Mouse (Mus musculus) gastrocnemius, postnatal 36 days (tissue): ENCODE measurements at regions not wholly inside any gene's neighbourhood (a gene's known extent, or its start where the extent isn't known, plus 50 kb on each side); places are given as distances from the start of the nearest gene placed in this dataset.

Source experiments
- DNase-seq, 2 experiments: peaks; one replicate each; pipeline ENCODE4 v3.0.0; 2022
- intact Hi-C: fragments of 180-260 bp; cut with DNase I; formaldehyde crosslinking; loops from one replicate; pipeline ENCODE4 v1.15.1; 2025

DNA sequence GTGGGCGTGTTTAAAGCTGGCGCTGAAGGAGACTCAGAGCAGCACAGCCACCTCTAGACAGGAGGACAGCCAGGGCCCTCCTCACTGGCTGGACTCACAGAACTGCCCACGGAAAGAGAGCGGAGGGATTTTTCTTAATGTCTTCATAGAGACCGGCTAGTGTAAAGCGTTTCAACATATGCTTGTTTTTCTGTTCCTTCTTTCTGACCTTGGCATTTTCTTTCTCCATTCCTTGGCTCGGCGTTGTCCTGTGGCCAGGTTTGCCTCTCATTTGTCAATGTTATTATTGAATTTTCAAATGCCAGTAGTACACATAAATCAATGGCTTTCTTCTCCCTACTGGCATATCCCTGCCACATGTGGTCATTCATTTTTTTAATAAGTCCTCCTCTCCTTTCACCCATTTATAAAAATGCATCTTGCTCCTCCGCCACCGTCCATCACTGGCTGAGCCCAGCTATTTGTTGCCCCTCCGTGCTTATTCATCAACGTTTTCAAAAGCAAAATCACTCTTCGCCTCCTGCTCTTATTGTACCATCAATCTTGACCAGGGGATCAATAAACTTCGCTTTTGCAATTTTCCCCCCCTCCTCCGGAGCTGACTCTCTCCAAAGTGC, 319.0 kb downstream of the Gm45692 start:
- intact Hi-C loops, result no loop called here
- no peak for DNase-seq

GRCm38 (mm10) chr8:26438877-26439276, 319.5 kb downstream of the Gm45692 start:
- intact Hi-C loops, result no loop called here

DNA sequence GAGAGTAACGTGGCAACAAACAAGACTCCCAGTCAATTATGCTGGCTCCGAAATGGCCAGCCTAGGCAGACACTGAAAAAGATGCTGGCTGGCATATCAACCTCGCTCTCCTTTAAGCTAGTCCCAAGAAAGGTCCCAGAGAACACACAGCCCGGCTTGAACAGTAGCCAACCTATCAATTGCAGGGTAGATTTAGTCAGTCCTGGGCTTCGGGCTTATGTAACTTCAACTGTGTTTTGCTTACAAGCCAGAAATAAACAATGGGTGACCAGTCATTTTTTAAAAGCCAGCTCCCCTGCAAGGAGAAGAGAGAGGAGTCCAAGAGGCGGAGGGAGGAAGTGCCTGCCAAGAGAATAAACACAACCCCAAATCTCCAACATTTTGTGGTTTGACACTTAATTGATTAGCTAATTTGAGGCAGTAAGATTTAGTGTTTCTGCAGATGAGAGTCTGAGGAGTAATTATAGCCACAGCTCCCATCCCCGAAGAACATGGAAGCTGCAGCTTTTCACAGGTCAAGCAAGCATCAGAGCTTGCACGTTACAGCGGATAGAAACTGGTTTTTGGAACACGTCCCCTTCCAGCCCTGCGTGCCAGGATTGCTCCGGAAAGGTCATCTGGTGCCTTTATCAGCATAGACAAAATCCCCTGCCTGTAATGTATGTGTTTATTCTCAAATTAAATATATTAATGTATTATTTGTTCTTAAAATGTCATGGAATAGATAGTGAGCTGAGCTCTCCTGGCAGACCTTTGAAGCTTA, 322.1 kb downstream of the Gm45692 start:
- peak in 1 of 2 experiments; percentile 21 for DNase-seq
- intact Hi-C loops, result loop anchor here (5.0 to 10.0 kb wide), 4 partner anchors 59 to 536 kb away; partner anchors contain the start of gene Zfp703

More at GRCm38 (mm10) chr8:26438877-26439276, 319.5 kb downstream of the Gm45692 start:
- no peak for DNase-seq

DNA sequence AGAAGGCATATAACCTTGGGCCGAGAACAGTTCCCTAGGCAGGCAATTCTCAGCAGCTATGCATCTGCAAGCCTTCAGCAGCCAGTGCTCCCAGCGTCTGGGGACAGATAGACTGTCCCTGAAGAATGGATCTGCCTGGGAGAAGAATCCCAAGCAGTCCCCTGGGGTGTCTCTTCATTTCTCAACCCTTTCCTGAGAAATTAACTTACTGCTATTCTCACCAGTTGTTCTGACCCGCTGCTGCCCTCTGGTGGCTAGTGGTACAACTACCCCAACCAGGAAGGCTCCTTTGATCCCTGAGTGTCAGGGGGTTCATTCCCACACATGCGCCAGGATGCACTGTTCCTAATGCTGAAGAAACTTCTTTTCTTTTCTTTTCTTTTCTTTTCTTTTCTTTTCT, 323.7 kb downstream of the Gm45692 start:
- intact Hi-C loops, result loop anchor here (5.0 to 10.0 kb wide), 4 partner anchors 61 to 534 kb away; partner anchors contain the start of gene Zfp703
- peak; percentile 76 to 78 for DNase-seq

- intact Hi-C loops, result loop anchor here (5.0 to 10.0 kb wide), 4 partner anchors 61 to 534 kb away; partner anchors contain the start of gene Zfp703
- DNase-seq, result no peak
These were observed 324.4 kb downstream of the Gm45692 start for GRCm38 (mm10) chr8:26443735-26444134.

GRCm38 (mm10) chr8:26445991-26446390, 326.7 kb downstream of the Gm45692 start:
- no peak for DNase-seq
- intact Hi-C loops, result loop anchor here (10.0 kb wide), 2 partner anchors 229 to 261 kb away; no protein-coding TSS in a partner anchor

GRCm38 (mm10) chr8:26447886-26448640, 328.7 kb downstream of the Gm45692 start:
- DNase-seq, result no peak
- intact Hi-C loops, result loop anchor here (10.0 kb wide), 2 partner anchors 227 to 263 kb away; no protein-coding TSS in a partner anchor

DNA sequence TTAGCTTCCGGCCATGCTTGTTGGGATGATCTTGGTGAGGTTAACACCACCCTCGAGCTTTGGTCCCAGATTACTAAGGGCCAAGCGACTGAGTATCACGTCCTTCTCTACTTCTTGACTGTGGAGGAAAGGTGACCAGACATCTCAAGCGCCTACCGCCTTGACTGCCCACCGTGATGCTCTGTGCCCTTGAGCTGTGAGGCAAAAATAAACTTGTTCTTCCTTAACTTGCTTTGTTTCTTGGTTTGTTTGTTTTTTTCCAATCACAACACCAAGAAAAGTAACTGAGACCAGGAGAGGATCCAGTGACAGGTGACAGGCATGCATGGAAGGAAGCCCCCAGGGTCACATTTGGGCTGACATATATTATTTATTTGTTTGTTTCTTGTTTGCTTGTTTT, 330.0 kb downstream of the Gm45692 start:
- DNase-seq, result no peak
- intact Hi-C loops, result loop anchor here (10.0 kb wide), 2 partner anchors 226 to 264 kb away; no protein-coding TSS in a partner anchor

GRCm38 (mm10) chr8:26450543-26450942, 331.2 kb downstream of the Gm45692 start:
- intact Hi-C loops, result no loop called here
- no peak for DNase-seq

DNA sequence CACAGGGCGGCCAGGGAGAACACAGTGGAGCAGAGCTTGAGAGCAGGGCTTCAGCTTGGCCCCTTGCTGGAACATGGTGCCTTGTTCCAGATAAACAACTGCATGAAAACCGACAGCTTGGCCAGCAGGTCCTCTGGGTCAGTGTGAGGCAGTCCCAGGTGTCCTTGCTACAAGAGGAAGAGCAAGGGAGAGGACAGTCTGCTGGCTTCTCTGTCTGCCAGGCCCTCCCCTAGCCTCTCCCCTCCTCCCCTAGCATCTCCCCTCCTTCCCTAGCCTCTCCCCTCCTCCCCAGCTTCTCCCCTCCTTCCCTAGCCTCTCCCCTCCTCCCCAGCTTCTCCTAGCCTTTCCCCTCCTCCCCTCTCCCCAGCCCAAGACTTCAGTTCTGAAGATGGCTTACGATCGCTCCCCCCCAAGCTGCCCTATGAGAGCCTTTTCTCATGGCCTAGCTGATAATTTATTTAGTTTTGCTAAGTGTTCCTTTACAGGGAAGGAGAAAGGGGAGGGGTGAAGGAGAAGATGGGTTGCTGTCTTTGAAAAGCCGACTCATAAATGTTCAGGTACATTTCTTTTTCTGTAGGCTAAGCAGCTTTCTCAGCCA, 333.7 kb downstream of the Gm45692 start:
- intact Hi-C loops, result no loop called here

DNA sequence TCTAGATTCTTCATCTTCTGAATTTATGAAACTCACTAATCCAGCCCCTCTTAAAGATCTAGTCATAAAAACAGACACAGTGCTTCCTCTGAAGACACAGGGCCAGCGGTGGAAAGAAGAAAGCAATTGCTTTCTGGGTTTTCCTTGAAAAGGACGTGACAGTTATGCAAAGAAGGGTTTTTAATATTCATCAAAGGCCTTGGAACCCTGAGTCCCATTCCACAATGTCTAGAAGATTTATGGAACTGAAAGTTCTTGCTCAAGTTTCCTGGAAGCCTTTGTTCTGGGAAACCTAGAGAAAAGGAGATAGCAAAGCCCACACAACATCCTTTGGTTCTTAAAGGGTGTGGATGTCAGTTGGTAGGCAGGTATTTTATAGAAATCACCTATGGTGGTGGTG, 346.0 kb downstream of the Gm45692 start:
- DNase-seq, result no peak
- intact Hi-C loops, result loop anchor here (5.0 kb wide), 1 partner anchor 517 kb away; no protein-coding TSS in a partner anchor

More for the DNA sequence above, 333.7 kb downstream of the Gm45692 start:
- DNase-seq, result no peak

DNA sequence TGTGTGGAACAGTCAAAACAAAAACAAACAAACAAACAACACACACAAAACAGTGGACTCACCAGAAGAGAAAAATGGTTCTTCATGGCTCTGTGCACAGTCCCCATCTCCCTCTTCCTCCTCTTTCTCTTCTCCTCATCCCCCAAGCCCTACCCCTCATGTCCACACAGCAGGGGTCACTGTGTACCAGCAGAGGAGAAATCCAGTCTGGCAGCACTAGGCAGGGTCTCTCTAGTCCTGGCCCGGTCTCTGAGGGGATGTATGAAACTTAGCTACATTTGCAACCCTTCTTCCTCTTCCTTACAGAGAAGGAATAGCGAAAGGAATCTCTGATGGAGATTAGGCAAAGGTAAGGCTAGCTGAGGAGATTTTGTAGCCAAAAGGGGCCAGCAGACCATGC, 349.1 kb downstream of the Gm45692 start:
- intact Hi-C loops, result loop anchor here (5.0 kb wide), 1 partner anchor 514 kb away; no protein-coding TSS in a partner anchor
- no peak for DNase-seq

DNA sequence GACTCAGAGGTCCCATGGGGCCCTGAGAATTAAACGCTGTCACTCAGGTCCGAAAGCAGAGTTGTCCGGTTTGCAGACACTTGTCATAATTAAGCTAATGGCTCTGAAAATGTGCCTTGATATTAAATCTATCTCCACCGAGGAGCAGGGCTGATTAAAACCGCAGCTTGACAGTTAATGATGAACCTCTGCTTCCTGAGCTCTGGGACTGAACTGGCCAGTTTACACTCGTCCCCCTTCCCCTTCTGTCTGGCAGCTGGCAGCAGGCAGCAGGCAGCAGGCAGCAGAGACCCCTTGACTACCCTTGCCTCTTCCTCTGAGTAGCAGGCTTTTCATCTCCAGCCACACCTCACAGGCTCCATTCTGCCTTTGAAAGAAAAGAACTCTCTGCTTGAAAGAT, 350.4 kb downstream of the Gm45692 start:
- DNase-seq, result no peak
- intact Hi-C loops, result loop anchor here (5.0 kb wide), 1 partner anchor 513 kb away; no protein-coding TSS in a partner anchor

GRCm38 (mm10) chr8:26471811-26472550, 352.6 kb downstream of the Gm45692 start:
- no peak for DNase-seq
- intact Hi-C loops, result no loop called here

DNA sequence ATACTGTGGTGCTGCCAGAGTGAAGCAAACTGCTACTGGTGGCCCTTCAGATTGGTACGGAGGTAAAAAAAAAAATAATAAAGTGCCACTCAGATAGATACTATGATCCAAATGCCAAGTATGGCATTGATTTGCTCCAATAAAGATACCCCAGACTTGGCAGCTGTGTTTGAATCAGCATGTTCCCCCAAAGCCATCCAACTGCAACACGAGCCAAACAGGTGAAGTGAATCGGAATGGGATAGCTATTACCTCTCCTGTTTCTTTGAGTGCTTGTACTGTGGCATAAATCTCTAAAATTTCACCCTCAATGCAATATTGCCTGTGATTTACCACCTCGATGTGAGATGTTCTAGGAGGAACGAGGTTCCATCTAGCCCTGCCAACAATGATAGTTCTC, 365.4 kb downstream of the Gm45692 start:
- no peak for DNase-seq
- intact Hi-C loops, result no loop called here

DNA sequence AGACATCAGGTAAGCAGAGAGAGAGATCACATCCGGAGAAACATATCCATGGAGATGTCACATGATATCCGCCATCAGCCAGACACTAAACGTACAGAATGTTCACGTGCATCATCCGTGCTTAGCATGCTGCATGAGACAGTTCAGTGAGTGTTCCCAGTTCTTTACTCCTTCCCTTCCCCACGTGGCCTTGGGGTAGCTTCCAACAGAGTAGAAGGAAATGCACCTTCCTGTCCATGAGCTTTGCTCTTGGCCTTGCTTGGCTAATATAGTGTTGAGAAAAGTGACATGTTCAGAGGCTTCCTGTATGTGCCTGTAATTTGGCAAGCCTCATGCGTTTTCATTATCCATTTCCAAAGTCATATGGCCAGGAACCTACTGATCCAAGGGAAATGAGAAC, 368.5 kb downstream of the Gm45692 start:
- intact Hi-C loops, result no loop called here
- DNase-seq, result no peak

DNA sequence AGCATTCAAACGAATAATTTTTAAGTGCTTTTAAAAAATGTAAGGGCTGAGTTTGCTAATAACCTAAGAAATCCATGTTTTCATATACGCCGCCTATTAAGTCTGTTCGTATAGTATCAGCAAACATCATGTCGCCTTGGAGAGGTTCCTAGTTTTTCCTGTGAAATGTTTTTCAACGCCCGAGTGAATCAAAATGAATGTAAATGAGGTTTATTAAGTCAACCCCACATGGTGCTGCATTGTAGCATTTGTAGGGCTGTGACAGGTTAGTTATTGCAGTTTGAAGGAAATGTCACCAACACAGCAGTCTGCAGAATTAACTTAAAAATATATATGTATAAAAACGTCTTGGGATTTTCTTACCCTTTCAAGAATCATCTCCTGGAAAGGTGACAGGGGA, 369.3 kb downstream of the Gm45692 start:
- intact Hi-C loops, result no loop called here

DNA sequence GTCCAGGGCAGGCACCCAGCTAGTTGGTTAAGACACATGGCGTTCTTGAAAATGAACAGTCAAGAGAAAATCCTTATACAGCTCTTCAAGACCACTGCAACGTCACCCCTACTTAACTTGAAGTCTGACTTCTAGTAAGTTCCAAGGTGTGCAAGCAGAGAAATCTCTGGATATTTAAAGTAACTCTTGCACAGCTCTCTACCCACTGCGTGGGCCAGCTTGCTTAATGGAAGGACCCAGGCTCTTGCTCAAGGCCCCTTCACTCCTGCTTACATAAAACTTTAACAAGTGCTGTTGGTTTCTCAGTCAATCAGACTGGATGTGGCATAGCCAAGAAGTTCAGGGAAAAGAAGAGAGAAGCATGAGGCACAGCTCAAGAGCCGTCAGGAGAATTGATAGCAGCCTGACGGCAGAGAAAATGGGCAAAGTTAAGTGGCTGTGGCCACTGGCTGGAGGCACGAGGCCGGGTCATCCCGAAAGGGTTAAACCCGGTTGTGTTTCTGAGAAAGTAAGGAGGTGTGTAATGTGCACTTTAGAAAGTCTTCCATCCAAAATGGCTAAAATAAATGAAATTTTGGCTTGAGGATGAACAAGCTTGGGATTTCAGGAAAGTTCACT, 382.0 kb downstream of the Gm45692 start:
- intact Hi-C loops, result no loop called here
- DNase-seq, result no peak

More for the DNA sequence above, 369.3 kb downstream of the Gm45692 start:
- no peak for DNase-seq
